Mouse (Mus musculus) urinary bladder, postnatal 36 days (tissue): ENCODE data around the gene Mtfp1.
"Not testable (repeated sequence)": the region's sequence is repeated elsewhere in the genome, so short reads cannot be mapped to it uniquely, and the experiment has no call there.

ENCODE experiments used
- DNase-seq, 2 experiments: peaks; one replicate each; pipeline ENCODE4 v3.0.0; 2022; ENCODE audit warnings: low spot score in 2 of 2, mixed read lengths in 1 of 2

Gene Mtfp1

DNA sequence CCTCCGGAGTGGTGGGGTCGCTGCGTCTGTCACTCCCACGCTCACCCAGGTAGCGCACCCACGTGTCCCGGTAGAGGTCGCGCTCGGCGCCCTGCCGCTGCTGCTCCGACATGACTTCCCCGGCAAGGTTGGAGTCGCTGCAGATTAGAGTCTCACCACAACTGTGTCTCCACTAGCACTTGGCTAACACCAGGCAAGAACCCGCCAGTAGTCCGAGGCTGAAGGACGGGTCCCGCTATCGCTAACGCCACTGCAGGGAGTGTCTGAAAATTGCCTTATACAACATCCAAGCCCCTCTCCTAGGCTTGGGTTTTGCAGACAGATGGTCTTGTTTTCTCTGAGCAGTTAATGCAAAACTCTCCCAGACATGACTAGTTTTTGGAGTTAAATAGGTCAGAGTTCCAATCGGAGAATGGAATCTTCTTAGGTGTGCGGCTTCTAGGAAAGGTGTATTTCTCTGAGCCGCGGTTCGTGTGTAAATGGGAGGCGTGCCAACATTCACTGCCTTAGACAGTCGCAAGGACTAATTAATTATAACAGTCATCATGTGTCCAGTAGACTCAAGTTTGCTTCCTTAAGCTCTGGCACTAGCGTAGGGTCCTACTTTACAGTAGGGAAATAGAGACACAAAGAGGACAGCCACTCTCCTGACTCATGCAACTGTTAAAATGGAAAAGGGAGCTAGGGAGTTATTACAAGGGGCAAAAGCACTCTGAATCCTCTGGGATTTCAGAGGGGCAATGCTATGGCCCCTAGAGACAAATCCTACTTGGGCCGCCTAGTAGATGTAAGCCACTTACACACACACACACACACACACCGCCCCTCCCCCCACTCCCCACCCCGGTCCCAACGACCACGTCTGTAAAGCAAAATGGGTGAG is at the start of gene Mtfp1:
Mtfp1 (minus strand) TSS at position 275 of the 883 bp plus-strand sequence.
- peak in 1 of 2 experiments; percentile 49 for DNase-seq

DNA sequence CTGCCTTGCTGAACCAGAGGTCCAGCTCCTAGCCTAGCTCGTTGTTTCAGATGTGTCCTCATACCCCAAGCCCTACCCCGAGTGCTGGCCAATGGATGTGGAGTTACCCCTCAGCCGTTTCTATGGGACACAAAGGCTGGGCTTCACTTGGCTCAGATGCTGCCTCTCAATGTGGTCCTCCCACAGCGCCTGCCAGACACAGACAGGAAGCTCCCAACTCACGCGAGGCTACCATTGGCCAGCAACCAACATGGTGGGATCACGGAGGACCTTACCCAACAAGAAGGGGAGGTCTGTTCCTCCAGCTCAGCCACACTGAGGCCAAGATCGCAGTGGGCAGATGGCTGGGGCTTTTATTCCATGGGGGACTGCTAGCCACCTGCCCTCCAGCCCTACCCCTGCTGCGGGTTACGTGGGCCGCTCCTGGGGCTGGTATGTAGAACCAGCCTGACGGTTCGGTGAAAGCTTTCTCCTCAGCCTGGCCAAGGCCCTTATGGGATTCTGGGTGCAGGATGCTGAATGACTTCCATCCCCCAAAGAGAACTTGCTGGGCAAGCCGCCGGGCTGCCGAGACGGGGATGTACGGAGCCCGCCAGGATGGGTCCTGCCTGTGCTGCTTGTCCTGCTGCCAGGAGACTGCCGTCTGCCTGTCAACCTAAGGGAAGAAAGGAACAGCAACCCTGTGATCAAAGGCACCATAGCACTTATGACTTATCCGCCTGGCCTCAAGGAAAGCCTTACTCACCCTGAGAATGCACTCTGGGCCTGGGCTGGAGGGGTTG is 48.2 kb upstream of the Mtfp1 start:
- no peak for DNase-seq

DNA sequence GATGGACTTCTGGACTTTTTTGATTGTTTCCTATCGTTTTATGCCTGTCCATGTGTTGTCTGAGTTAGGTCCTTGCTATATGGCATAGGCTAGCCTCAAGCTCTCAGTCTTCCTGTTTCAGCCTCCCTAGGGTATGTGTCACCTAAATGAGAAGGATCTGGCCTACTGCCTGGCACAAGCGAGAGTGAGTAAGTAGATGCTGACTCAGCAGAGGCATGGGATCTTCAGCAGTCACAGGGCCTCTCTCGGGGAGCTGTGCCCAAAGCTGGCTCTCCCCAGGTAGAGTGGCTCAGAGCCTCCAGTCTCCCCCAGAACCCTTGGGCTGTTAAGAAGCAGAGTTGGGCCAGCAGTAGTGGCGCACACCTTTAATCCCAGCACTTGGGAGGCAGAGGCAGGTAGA is 47.1 kb upstream of the Mtfp1 start:
- no peak for DNase-seq

DNA sequence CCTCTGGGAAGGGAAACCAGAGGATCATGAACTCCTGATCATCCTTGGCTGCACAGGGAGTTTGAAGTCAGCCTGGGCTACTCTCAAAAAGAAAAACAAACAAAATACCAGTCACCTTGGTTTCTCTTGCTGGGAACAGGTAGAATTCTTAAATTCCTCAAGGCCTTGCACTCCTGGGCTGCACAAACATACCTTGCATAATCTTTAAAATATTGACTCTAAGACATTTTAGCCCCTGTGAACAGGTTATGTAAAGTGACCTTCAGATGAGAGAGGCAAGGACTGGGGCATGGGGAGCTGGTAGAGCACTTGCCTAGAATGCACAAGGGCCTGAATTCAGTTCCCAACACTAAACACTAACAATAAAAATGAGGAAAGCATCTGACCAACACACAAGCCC is 46.3 kb upstream of the Mtfp1 start:
- no peak for DNase-seq

DNA sequence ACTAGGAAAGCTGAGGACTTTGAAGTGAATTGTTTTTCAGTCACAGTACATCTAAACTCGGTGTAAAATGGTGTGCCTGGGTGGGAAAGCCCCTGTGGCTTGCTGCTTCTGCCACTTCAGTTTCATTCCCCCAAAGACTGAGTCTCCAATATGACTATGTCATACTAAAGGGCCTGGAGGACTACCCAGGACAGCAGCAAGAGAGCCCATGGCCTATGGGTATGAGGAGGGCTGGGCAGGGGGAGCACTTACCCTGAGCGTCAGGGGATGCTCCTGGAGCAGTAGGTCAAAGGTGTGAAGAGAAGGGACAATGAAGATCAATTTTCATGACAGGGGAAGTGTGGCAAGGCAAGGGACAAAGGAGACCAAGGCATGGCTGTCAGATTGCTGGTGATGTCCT is 43.7 kb upstream of the Mtfp1 start:
- DNase-seq, result no peak

DNA sequence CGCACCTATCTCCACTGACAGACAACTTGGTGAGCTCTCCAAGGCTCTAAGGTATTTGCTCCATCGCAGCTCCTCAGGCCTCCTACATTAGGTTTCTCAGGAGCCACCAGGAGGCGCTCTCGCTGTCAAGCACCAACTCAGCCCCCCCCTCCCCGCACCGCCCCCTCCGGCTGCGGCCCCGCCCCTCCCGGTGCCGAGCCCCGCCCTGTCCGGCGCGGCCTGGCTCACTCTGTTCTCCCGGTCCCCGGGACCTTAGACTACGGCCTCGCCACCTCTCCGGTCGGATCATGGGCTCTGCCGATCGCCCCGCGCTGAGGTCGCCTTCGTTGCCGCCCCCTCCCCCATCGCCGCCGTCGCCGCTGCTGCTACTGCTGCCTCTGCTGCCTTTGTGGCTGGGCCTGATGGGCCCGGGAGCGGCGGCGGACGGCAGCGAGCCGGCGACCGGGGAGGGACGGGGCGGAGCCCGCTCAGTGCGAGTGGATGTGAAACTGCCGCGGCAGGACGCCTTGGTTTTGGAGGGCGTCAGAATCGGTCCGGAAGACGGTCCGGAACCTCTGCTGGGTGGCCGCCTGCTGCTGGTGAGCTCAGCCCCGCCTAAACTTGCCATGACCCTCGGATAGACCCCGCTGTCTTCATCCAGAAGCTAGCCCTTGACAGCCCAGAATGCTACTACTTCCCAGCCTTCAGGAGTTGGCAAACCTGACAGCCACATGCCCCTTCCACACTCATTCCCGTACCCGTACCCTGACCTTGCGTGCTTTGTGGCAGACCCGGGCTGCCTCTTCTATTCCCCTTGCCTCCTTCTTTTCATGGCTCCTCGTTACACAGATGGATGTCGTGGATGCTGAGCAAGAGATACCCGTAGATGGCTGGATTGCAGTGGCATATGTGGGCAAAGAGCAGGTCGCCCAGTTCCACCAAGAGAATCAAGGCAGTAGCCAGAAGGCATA is 40.0 kb upstream of the Mtfp1 start, which contains the start of gene Rnf215:
Rnf215 (plus strand) TSS at position 217 of the 950 bp plus-strand sequence.
- peak; percentile 81 to 86 for DNase-seq

DNA sequence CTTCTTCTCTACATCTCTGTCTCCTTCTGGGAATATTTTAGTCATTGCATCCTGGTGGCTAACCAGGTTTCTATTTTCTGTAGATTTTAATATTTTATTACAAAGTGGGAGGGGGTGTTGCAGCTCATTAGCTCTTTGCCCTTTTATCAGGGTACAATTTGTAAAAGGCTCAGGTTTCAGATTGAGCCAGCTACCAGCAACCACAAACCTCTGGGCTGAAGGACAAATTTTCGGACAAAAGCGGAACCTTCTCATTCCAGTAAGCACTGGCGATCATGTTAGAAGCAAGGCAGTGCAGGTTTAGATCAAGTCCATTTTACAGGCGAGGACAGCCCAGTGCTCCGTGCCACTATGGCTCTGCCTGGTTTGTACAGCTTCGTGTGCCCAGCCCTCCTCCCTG is 39.2 kb upstream of the Mtfp1 start:
- DNase-seq, result no peak

DNA sequence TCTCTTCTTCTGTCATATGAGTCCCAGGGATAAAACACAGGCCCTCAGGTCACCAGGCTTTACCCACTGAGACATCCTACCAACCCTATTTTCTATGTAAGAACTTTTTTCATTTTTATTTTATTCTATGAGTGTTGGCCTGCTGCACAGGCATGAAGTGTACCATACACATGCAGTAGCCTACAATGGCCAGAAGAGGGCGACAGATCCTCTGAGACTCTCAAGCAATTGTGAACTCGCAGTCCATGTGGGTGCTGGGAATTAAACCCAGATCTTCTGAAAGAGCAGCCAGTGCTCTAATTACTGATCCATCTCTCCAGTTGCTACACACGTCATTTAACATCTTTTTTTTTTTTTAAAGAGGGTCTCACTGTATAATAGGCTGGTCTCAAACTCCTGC is 38.2 kb upstream of the Mtfp1 start:
- no peak for DNase-seq

DNA sequence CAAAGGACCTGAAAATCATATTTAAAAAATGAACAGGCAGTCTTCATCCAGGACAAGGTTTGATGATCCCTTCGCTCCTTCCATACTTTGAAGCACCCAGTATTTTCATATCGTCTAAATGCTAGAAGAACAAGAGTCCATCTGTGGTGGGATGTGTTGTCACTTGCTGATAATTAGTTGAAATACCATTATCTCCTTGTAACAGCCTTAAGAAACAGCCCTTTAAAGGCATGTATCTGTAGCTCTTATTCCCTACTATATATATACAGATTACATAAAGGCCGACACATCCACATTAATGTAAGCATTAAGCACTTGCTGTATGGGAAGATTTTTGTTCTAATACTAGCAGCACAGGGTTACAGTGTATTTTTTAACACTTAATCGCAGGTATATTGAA is 33.2 kb upstream of the Mtfp1 start:
- not testable (repeated sequence) for DNase-seq

DNA sequence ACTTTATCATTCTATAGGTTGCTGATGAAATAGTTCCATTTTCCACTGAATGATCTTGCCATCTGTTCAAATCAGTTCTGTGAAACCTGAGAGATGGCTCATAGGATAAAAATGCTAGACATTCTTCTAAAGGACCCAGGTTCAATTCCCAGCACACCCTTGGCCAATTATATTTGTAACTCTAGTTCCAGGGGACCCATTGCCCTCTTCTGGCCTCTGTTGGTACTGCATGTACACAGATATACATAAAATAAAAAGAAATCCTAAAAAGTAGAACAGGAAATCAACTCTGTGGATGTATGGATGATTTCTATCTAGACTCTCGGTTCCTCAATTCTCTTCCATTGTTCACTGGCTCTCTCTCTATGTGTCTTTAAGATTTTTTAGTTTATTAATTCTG is 31.8 kb upstream of the Mtfp1 start:
- DNase-seq, result no peak

DNA sequence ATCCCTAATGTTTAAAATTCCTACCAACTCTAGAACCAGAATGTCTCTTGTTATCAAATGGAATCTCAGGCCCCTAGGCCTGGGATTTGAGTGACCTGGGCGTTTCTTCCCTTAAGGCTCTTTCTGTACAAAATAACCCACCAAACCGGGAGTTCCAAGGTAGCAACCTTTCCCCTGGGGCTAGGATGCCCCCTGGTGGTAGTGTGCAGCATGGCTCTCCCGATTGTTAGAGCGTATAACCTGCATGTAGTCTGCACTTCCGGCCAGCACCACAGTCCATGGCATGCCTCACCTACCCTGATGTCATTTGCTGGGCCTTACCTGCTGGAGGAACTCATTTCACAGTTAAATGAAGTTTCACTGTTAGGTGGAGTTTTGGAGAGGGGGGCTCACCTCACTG is 28.7 kb upstream of the Mtfp1 start:
- peak in 1 of 2 experiments; percentile 28 for DNase-seq

DNA sequence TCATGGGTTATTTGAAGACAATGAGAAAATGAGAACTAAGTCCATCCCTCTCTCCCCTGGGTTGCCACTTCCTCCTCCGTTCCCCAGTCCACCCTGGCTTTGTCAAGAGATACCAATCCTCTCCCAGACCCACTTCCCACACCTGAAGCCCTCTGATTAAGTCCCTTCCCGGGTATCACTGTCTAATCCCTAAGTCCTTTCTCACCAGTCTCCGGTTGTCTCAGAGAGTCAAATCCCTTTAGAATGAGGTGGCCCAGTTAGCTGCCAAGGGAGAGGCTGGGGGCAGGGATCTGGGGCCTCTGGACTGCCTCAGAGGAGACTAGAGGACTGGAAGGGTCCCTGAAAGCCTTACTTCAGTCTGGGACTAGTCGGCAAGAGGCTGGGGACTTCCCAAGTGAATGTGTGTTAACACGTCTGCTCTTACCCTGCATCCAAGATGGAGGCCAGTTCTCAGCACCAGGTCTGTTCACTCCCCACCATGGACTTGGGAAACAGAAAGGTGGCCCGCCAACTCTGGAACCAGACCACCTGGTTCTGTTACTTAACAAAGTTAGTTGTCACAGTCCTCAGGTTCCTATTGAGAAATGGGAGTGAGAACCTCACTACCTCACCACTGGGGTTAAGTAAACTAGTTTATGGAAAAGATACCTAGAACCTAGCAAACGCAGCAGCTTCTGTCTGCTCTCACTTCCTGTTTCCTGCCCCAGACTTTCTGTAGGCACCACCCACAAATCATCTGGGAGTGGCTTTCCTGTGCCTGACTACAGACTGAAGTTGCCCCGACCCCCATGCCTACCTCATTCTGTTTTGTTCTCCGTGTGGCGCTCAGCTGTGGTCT is 27.7 kb upstream of the Mtfp1 start, which contains the start of gene Sec14l2:
Sec14l2 (minus strand) TSS at position 674 of the 838 bp plus-strand sequence.
- no peak for DNase-seq

DNA sequence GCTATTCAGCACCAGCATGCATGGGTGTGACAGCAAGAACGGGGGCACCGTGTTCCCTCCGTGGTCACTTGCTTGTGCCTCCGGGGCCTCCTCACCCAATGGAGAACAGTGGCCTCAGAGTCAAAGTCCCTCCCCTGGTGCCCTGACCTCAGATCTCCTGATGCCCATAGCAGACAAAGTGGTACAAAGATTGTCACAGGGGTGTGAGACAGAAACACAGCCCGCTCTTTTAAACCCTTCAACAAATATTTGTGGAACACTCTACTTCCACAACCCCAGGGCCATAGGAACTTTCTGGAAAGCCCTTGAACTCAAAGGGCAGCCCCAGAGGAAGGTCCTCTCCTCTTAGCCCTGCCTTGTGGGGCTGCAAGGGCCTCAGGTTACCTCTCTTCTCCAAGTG is 27.0 kb upstream of the Mtfp1 start:
- DNase-seq, result no peak

DNA sequence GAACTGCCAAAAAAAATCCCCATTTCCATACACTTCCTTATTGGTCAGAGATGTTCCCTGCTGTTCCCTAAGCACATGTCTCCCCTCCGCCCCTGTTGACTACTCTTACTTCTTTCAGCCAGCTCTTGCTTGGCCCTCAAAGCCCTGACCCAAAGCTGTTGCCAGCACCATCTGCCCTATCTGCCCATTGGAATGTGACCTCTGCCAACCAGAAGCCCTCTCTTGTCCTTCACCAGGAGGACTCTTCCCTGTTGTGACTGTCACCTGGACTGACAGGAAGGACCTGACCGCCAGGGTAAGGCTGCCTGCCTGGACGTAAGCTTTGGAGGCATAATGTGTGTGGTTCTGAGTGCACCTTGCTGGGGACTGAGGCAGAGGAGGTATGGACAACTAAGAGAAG is 26.4 kb upstream of the Mtfp1 start:
- no peak for DNase-seq

DNA sequence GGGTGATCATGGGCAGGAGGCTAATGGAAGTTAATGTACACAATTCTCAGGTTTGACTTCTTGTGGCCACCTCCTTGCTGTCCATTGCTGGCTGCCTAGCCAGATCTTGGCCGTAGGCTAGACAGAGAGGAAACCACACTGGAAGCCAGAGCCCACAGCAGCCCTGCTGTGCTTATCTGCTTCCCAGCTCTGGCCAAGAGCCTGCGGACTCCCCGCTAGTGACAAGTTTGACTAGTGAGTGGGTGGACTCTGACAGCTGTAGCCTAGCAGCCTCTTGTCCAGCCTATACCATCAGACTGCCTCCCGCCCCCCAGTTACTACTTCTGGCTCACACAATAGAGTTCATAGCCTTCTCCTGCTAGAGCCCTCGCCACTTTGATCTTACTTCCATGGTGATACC is 24.4 kb upstream of the Mtfp1 start:
- DNase-seq, result no peak

DNA sequence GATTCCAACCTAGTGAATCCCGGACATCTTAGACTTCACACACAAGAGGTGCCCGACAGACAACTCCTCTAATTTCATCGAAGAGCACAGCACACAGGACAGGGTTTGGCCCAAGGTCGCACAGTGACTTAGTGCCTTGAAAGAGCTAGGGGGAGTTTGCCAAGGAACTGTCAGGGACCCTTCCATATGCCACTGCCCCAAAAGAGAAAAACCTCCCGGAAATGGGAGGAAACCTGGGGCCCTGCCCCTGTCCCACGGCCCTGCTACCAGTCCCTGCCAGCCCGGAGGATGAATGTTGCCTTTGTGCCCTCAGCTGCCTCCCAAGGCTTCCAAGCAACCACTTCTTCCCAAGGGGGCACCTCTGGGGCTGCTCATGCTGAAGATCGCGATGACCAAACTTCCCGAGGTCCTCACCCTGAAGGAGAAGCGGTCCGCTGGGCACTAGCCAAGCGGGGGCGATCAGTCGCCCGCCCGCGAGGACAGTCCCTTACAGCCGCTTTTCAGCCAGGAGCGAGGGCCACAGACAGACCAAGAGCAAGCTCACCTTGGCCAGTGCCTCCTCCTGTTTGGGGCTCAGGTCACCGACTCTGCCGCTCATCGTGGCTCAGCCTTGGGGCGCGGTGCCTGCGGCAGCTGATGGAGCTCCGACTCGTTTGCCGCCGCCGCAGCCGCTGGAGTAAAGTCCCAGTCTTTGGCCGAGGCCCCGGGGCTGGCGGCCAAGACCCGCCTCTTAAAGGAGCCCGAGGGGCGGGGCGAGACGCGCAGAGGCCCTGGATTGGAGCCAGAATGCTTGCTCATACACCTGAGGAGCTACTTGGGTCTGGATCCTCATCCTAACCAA is 23.1 kb upstream of the Mtfp1 start:
- peak; percentile 70 to 78 for DNase-seq

DNA sequence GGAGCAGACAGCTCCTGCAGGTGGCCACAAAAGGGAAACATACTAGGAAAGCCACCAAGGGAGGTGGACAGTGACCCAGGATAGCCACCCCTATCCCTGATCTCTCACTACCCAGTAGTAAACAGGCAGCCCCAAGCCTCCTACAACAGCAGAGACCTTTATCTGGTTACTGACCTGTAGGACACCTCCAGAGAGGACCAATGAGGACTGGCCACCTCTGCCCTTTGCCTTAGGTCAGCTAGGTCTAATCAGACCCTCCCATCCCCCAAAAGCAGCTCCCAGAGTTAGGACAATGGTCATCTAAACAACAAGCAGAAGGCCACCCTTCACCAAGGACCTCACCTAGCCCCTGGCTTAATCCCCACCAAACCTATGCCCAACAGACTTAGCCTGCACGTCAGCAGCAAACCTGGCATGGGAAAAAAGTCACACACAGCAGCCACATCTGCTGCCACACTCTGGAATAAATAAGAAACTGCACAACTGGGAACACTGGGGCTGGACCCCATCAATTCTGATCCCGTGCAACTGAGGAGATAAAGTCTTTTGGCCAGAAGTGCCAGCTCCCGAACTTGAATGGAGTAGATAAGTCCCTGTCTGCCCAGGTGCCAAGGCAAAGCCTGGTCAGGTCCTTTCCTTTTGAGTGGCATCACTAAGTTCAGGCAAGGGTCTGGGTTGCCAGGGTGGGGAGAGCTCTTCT is 22.3 kb upstream of the Mtfp1 start:
- DNase-seq, result no peak

DNA sequence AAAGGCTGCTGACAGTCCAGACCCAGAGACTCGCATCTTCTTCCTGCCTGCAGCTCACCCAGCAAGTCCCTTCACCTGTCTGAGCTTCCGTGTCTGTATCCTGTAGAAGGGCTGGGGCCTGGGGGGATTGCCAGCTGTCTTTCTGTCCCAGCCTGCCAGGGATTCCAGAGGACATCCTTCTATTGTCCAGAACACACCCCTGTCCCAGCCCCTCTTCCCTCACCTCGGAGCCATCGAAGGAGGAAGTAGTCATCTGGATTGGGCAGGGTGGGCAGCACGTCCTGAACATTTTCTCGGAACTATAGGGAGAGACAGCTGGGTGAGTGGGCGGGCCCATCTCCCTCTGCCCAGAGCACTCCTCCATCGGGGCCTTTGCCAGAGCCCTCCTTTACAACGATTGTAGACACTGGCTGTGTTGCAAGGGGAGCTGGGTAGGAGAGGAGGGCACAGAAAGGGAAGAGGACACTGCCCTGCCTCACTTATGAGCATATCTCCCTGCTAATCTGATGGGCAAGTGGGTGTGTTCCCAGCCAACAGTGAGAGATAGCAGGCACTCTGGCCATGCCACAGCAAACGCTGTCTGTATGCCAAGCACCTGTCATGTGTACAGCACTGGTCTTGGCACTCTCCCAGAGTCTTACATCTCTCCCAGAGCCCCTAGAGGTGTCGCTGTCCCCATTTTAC is 21.4 kb upstream of the Mtfp1 start:
- DNase-seq, result no peak

DNA sequence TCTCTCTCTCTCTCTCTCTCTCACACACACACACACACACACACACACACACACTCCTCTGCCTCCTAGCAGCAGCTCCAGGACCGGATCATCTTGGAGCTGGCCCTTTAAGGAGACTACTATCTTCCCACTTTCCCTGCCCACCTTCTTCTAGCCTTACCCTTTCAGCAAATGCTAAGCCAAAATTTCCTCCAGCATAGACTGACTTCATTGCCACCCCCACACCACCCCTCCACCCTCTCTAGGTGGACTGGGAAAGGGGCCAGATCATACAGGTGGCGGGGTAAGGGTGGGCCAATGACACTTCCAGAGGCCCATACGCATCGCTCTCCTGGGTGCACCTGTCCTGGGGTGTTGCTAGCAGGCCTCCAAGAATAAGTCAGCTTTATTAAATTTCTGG is 20.2 kb upstream of the Mtfp1 start:
- DNase-seq, result no peak
